Mouse (Mus musculus): Measurements from ENCODE around the gene Setd2. TPM values are rescaled to one million over a fixed set of nuclear protein-coding genes. Genes with fewer than 3 reads are reported as not detected.

The Setd2 gene
- polyA plus RNA-seq, 1 experiment from 2014 or later = 19.7 TPM

GRCm38 (mm10) chr9:110667219-110667836 is 134.9 kb downstream of the Setd2 start:
- no peak overlapping the region for H3K4me3 ChIP-seq
- H3K9me3 ChIP-seq (replicated peaks) = no peaks in the 10 kb centered on the region
- H3K27me3 ChIP-seq = no peaks in the 10 kb centered on the region
- 36% methylated on average over 4 of the region's 4 CpGs for WGBS
- no peak for ATAC-seq (replicated peaks; ENCODE audit: insufficient number of reproducible peaks, insufficient read depth, low FRiP score, low read depth)
- 0 out of 2 replicates have a peak overlapping the region, but pooled peaks have one; percentile 23 for H3K9ac ChIP-seq
- H3K4me1 ChIP-seq (replicated peaks) = peaks cover 74% of the 10 kb centered on the region
- no peaks in the 10 kb centered on the region for H3K36me3 ChIP-seq
- peak overlapping the region; percentile 64 for H3K27ac ChIP-seq
- H3K4me2 ChIP-seq = no peak overlapping the region; the same call in 1 of the 2 replicates

Small RNA genes within 50 kb of the gene (microRNA-seq; reads per million reads assigned to microRNA genes)
- gene Mir8107 = not detected

Other genes with a start within 250 kb of the Setd2 start
- gene Elp6, start 227.4 kb upstream of the Setd2 start, polyA plus RNA-seq (2015; fragmentation: Nextera tagmentation; extraction: Ambion mirVana) = 11.7 and 14.3 TPM in 2 replicates
- gene Scap, start 199.3 kb upstream of the Setd2 start, polyA plus RNA-seq (2015; fragmentation: Nextera tagmentation; extraction: Ambion mirVana) = 17.5 and 23.0 TPM in 2 replicates
- 9.8 and 13.9 TPM in 2 replicates for gene Ptpn23, start 124.4 kb upstream of the Setd2 start, polyA plus RNA-seq (2015; fragmentation: Nextera tagmentation; extraction: Ambion mirVana)
- 4.1 and 5.4 TPM in 2 replicates for gene Ngp, start 112.8 kb upstream of the Setd2 start, polyA plus RNA-seq (2015; fragmentation: Nextera tagmentation; extraction: Ambion mirVana)
- 7.3 and 9.0 TPM in 2 replicates for gene Klhl18, start 55.9 kb upstream of the Setd2 start, polyA plus RNA-seq (2015; fragmentation: Nextera tagmentation; extraction: Ambion mirVana)
- 0.52 and 0.99 TPM in 2 replicates for gene Kif9, start 55.6 kb upstream of the Setd2 start, polyA plus RNA-seq (2015; fragmentation: Nextera tagmentation; extraction: Ambion mirVana)
- 17.7 and 22.9 TPM in 2 replicates for gene Nradd, start 91.9 kb downstream of the Setd2 start, polyA plus RNA-seq (2015; fragmentation: Nextera tagmentation; extraction: Ambion mirVana)
- gene Nbeal2, start 121.6 kb downstream of the Setd2 start, polyA plus RNA-seq (2015; fragmentation: Nextera tagmentation; extraction: Ambion mirVana) = 1.8 and 4.2 TPM in 2 replicates
- 130 and 138 TPM in 2 replicates for gene Ccdc12, start 123.9 kb downstream of the Setd2 start, polyA plus RNA-seq (2015; fragmentation: Nextera tagmentation; extraction: Ambion mirVana)
- gene Myl3, start 209.3 kb downstream of the Setd2 start, polyA plus RNA-seq (2015; fragmentation: Nextera tagmentation; extraction: Ambion mirVana) = 3,797 and 4,490 TPM in 2 replicates
- 23.2 and 26.1 TPM in 2 replicates for gene Pth1r, start 214.5 kb downstream of the Setd2 start, polyA plus RNA-seq (2015; fragmentation: Nextera tagmentation; extraction: Ambion mirVana)

All from heart, embryonic 15.5 days (tissue).